Mouse (Mus musculus): Measurements from ENCODE around the gene Ccdc170.

- TF ChIP-seq CTCF (IDR thresholded peaks at IDR 0.05; ENCODE audit: extremely low read depth, insufficient read depth, insufficient read length, insufficient replicate concordance) (no peak), POLR2A (IDR thresholded peaks at IDR 0.05; ENCODE audit: low read depth, low read length) (no peak)
Measured at GRCm38 (mm10) chr10:4556842-4557377, 74.6 kb downstream of the Ccdc170 start.
